Mouse (Mus musculus) liver, postnatal 0 days (tissue): ENCODE measurements around the gene Rpl21.

Experiments used
- CTCF ChIP-seq: sonication (generic); IDR thresholded peaks from 2 replicates; pipeline ENCODE4 v1.5.1; 2016; ENCODE audit warnings: antibody characterized with exemption, low read depth
- EP300 ChIP-seq: IDR thresholded peaks from 2 replicates; pipeline ENCODE4 v1.6.1; 2016; ENCODE audit warnings: antibody characterized with exemption, low read depth, mild to moderate bottlenecking

DNA sequence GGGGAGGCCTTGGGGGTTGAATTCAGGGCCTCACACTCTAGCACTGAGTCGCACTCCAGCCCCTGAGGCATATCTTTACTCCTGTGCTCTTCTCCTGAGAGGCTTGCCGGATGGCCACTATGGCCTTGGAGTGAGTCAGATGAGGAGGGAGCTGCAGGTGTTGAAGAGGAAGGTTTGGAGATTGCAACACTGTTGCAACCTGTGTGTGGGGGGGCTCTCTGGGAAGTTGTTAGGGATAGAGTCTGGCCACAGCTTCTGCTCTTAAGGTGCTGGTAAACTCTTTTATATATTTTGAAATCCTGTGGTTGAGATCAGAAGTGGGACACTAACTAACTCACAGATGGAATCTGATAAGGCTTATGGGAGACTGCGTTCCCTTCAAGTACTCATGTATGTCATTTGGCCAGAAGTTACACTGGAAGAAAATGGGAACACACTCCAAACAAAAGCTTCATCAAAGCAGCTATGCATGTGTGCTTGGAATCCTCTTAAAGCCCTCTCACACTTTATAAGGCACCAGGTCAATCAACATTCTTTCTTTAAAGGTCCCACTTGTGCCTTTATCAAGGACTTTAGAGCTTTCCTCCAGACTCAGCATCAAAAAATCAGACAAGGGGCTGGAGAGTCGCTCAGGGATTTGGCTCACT lies 16.4 kb downstream of the Rpl21 start:
- TF ChIP-seq CTCF, result no peak
- no peak for TF ChIP-seq EP300
